Mouse (Mus musculus): ENCODE measurements around the gene Tmie. TPM values are rescaled to one million over a fixed set of nuclear protein-coding genes. Genes with fewer than 3 reads are reported as not detected.
A peak's percentile ranks its signal among the peaks of the same experiment; 100 is the strongest.
"Not testable (repeated sequence)": the region's sequence is repeated elsewhere in the genome, so short reads cannot be mapped to it uniquely, and the experiment has no call there.

Gene Tmie
- polyA plus RNA-seq, 2 experiments: 0.52 to 0.85 TPM

- H3K27me3 ChIP-seq (ENCODE audit: control insufficient read depth, insufficient read depth, low read length): no peaks in the 10 kb centered on the region
- H3K27ac ChIP-seq (replicated peaks; ENCODE audit: low read depth, low read length): no peak within 1 kb of the TSS
- H3K9ac ChIP-seq (ENCODE audit: low read depth, low read length, severe bottlenecking): no peak within 1 kb of the TSS
- no peak within 1 kb of the TSS for H3K4me3 ChIP-seq (replicated peaks; ENCODE audit: low read length)
- no peaks in the 10 kb centered on the region for H3K4me1 ChIP-seq (ENCODE audit: control insufficient read depth, insufficient read depth, low read length)
- H3K9me3 ChIP-seq (ENCODE audit: control insufficient read depth, low read length): no peaks in the 10 kb centered on the region
- ATAC-seq (ENCODE audit: low FRiP score, low read depth) (no peak), DNase-seq (ENCODE audit: low spot score) (no peak)
- H3K4me2 ChIP-seq (replicated peaks; ENCODE audit: low read depth, low read length, severe bottlenecking): no peak within 1 kb of the TSS
- H3K36me3 ChIP-seq (ENCODE audit: control insufficient read depth, insufficient read depth, low read length): no peaks in the 10 kb centered on the region
- 79% methylated on average over 19 of the region's 19 CpGs for WGBS
- TF ChIP-seq POLR2A (IDR thresholded peaks at IDR 0.05; ENCODE audit: borderline replicate concordance, extremely low read depth, insufficient read depth, insufficient read length): no peak
These were observed 45.5 kb downstream of the Tmie start, which contains the start of gene Prss45 for GRCm38 (mm10) chr9:110834411-110834810. TSS of gene Prss45 (plus strand) at chr9:110834588.

DNA sequence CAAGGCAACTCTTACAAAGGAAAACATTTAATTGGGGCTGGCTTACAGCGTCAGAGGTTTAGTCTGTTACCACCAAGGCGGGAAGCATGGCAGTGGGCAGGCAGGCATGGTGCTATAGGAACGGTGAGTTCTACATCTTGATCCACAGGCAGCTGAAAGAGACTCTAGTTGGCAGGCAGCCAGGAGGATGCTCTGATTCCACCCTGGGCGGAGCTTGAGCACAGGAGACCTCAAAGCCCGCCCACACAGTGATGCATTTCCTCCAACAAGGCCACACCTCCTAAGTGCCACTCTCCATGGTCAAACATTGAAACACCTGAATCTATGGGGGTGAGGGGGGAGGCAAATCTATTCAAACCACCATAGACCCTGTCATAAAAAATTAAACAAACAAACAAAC lies 46.9 kb downstream of the Tmie start:
- no peak overlapping the region for H3K4me2 ChIP-seq (replicated peaks; ENCODE audit: low read depth, low read length, severe bottlenecking)
- TF ChIP-seq POLR2A (IDR thresholded peaks at IDR 0.05; ENCODE audit: borderline replicate concordance, extremely low read depth, insufficient read depth, insufficient read length): no peak
- H3K27ac ChIP-seq (replicated peaks; ENCODE audit: low read depth, low read length): no peak overlapping the region
- peak; percentile 13 for DNase-seq (ENCODE audit: low spot score)
- H3K4me1 ChIP-seq (ENCODE audit: control insufficient read depth, insufficient read depth, low read length): no peaks in the 10 kb centered on the region
- WGBS: 78% methylated on average over 5 of the region's 5 CpGs
- H3K9ac ChIP-seq (ENCODE audit: low read depth, low read length, severe bottlenecking): no peak overlapping the region
- H3K4me3 ChIP-seq (replicated peaks; ENCODE audit: low read length): no peak overlapping the region
- no peak for ATAC-seq (ENCODE audit: low FRiP score, low read depth)
- H3K9me3 ChIP-seq (ENCODE audit: control insufficient read depth, low read length): no peaks in the 10 kb centered on the region
- H3K27me3 ChIP-seq (ENCODE audit: control insufficient read depth, insufficient read depth, low read length): no peaks in the 10 kb centered on the region
- H3K36me3 ChIP-seq (ENCODE audit: control insufficient read depth, insufficient read depth, low read length): no peaks in the 10 kb centered on the region

GRCm38 (mm10) chr9:110826390-110826789 lies 53.5 kb downstream of the Tmie start, which contains the start of gene Prss43:
TSS of gene Prss43 (plus strand) at chr9:110826690.
- Histone ChIP-seq H3K4me2 (replicated peaks; ENCODE audit: low read depth, low read length, severe bottlenecking) (no peak within 1 kb of the TSS), H3K9me3 (ENCODE audit: control insufficient read depth, low read length) (no peaks in the 10 kb centered on the region), H3K4me1 (ENCODE audit: control insufficient read depth, insufficient read depth, low read length) (no peaks in the 10 kb centered on the region), H3K36me3 (ENCODE audit: control insufficient read depth, insufficient read depth, low read length) (no peaks in the 10 kb centered on the region), H3K9ac (ENCODE audit: low read depth, low read length, severe bottlenecking) (no peak within 1 kb of the TSS), H3K27ac (replicated peaks; ENCODE audit: low read depth, low read length) (no peak within 1 kb of the TSS), H3K4me3 (replicated peaks; ENCODE audit: low read length) (no peak within 1 kb of the TSS), H3K27me3 (ENCODE audit: control insufficient read depth, insufficient read depth, low read length) (no peaks in the 10 kb centered on the region)
- 82% methylated on average over 3 of the region's 3 CpGs for WGBS
- DNase-seq (ENCODE audit: low spot score) (no peak), ATAC-seq (ENCODE audit: low FRiP score, low read depth) (no peak)
- no peak for TF ChIP-seq POLR2A (IDR thresholded peaks at IDR 0.05; ENCODE audit: borderline replicate concordance, extremely low read depth, insufficient read depth, insufficient read length)

DNA sequence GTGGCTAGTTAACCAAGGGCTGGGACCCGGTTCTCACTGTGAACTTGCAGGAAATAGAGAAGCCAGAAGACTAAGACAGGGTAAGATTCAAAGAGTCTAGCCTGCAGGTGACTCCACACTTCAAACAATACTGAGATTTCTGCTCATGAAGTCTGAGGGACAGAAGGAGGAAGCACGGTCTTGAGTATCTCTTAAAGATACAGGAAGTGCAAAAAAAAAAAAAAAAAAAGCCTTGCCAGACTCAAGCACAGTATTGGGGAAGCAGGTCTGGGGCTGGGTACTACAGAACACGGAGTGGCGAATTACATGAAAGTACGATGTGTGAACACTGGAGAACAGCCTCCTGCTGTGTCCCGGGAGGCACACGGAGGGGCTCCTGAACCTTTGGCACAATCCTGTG lies 54.1 kb downstream of the Tmie start:
- WGBS: 68% methylated on average over 7 of the region's 7 CpGs
- Histone ChIP-seq H3K27ac (replicated peaks; ENCODE audit: low read depth, low read length) (no peak overlapping the region), H3K4me3 (replicated peaks; ENCODE audit: low read length) (no peak overlapping the region), H3K4me2 (replicated peaks; ENCODE audit: low read depth, low read length, severe bottlenecking) (no peak overlapping the region), H3K9ac (ENCODE audit: low read depth, low read length, severe bottlenecking) (no peak overlapping the region), H3K27me3 (ENCODE audit: control insufficient read depth, insufficient read depth, low read length) (no peaks in the 10 kb centered on the region), H3K4me1 (ENCODE audit: control insufficient read depth, insufficient read depth, low read length) (no peaks in the 10 kb centered on the region), H3K36me3 (ENCODE audit: control insufficient read depth, insufficient read depth, low read length) (no peaks in the 10 kb centered on the region), H3K9me3 (ENCODE audit: control insufficient read depth, low read length) (no peaks in the 10 kb centered on the region)
- TF ChIP-seq POLR2A (IDR thresholded peaks at IDR 0.05; ENCODE audit: borderline replicate concordance, extremely low read depth, insufficient read depth, insufficient read length): no peak
- DNase-seq (ENCODE audit: low spot score) (no peak), ATAC-seq (ENCODE audit: low FRiP score, low read depth) (no peak)

GRCm38 (mm10) chr9:110825426-110825825 lies 54.5 kb downstream of the Tmie start:
- Histone ChIP-seq H3K36me3 (ENCODE audit: control insufficient read depth, insufficient read depth, low read length) (no peaks in the 10 kb centered on the region), H3K9me3 (ENCODE audit: control insufficient read depth, low read length) (no peaks in the 10 kb centered on the region), H3K4me1 (ENCODE audit: control insufficient read depth, insufficient read depth, low read length) (no peaks in the 10 kb centered on the region), H3K27ac (replicated peaks; ENCODE audit: low read depth, low read length) (no peak overlapping the region), H3K27me3 (ENCODE audit: control insufficient read depth, insufficient read depth, low read length) (no peaks in the 10 kb centered on the region), H3K4me2 (replicated peaks; ENCODE audit: low read depth, low read length, severe bottlenecking) (no peak overlapping the region), H3K4me3 (replicated peaks; ENCODE audit: low read length) (no peak overlapping the region), H3K9ac (ENCODE audit: low read depth, low read length, severe bottlenecking) (no peak overlapping the region)
- DNase-seq (ENCODE audit: low spot score) (no peak), ATAC-seq (ENCODE audit: low FRiP score, low read depth) (no peak)
- 68% methylated on average over 4 of the region's 4 CpGs for WGBS
- TF ChIP-seq POLR2A (IDR thresholded peaks at IDR 0.05; ENCODE audit: borderline replicate concordance, extremely low read depth, insufficient read depth, insufficient read length): no peak

DNA sequence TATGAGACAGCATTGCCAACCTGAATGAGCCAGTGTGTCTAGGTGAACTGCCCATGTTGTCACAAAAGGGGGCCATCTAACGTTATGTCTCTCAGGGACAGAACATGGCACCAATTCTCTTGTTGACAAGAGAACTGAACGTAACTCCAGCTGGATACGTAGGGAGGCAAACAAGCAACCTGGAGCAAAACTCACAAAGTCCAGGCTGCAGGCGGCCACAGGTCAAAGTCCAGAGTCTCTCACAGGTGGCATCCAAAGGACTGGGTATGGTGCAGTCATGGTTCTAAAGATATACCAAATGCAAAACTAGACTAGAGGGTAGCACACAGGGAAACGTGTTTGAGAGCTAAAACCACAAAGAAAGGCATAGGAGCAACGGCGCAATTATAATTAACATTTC lies 58.5 kb downstream of the Tmie start:
- Histone ChIP-seq H3K4me1 (ENCODE audit: control insufficient read depth, insufficient read depth, low read length) (no peaks in the 10 kb centered on the region), H3K36me3 (ENCODE audit: control insufficient read depth, insufficient read depth, low read length) (no peaks in the 10 kb centered on the region), H3K4me3 (replicated peaks; ENCODE audit: low read length) (no peak overlapping the region), H3K27me3 (ENCODE audit: control insufficient read depth, insufficient read depth, low read length) (no peaks in the 10 kb centered on the region), H3K27ac (replicated peaks; ENCODE audit: low read depth, low read length) (no peak overlapping the region), H3K9ac (ENCODE audit: low read depth, low read length, severe bottlenecking) (no peak overlapping the region), H3K4me2 (replicated peaks; ENCODE audit: low read depth, low read length, severe bottlenecking) (no peak overlapping the region), H3K9me3 (ENCODE audit: control insufficient read depth, low read length) (no peaks in the 10 kb centered on the region)
- WGBS: 84% methylated on average over 7 of the region's 7 CpGs
- ATAC-seq (ENCODE audit: low FRiP score, low read depth) (no peak), DNase-seq (ENCODE audit: low spot score) (no peak)
- no peak for TF ChIP-seq POLR2A (IDR thresholded peaks at IDR 0.05; ENCODE audit: borderline replicate concordance, extremely low read depth, insufficient read depth, insufficient read length)

DNA sequence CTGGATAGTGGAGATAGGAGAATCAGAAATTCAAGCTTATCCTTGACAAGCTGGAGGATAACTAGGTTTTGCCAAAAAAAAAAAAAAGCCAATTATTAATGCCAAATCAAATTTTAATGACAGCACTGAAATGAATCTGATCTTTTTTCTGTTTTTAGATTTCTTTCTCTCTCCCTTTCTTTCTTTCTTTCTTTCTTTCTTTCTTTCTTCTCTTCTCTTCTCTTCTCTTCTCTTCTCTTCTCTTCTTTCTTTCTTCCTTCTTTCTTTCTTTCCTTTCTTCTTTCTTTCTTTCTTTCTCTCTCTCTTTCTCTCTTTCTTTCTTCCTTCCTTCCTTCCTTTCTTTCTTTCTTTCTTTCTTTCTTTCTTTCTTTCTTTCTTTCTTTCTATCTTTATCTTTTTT lies 59.4 kb downstream of the Tmie start:
- not testable (repeated sequence) for H3K27ac ChIP-seq (replicated peaks; ENCODE audit: low read depth, low read length); H3K36me3 ChIP-seq (ENCODE audit: control insufficient read depth, insufficient read depth, low read length); H3K9me3 ChIP-seq (ENCODE audit: control insufficient read depth, low read length); H3K9ac ChIP-seq (ENCODE audit: low read depth, low read length, severe bottlenecking); H3K4me2 ChIP-seq (replicated peaks; ENCODE audit: low read depth, low read length, severe bottlenecking); H3K4me3 ChIP-seq (replicated peaks; ENCODE audit: low read length); ATAC-seq (ENCODE audit: low FRiP score, low read depth); H3K27me3 ChIP-seq (ENCODE audit: control insufficient read depth, insufficient read depth, low read length); H3K4me1 ChIP-seq (ENCODE audit: control insufficient read depth, insufficient read depth, low read length); DNase-seq (ENCODE audit: low spot score)

All from limb, embryonic 14.5 days (tissue).